Mouse (Mus musculus) layer of hippocampus, adult 2 months (tissue): ENCODE measurements around the gene Nfe2l2. TPM values are rescaled to one million over a fixed set of nuclear protein-coding genes. Genes with fewer than 3 reads are reported as not detected.
"Not testable (repeated sequence)": the region's sequence is repeated elsewhere in the genome, so short reads cannot be mapped to it uniquely, and the experiment has no call there.

Source experiments
- DNase-seq, 2 experiments: peaks; one replicate each; pipeline ENCODE4 v3.0.0; 2022; ENCODE audit warnings: low spot score in 2 of 2
- H3K27ac ChIP-seq: fragments of 200-600 bp; 2 replicates; pipeline ENCODE4 v1.8.1; 2022
- H3K4me3 ChIP-seq: fragments of 200-600 bp; 2 replicates; pipeline ENCODE4 v1.8.1; 2022; ENCODE audit warnings: mild to moderate bottlenecking
- CTCF ChIP-seq: fragments of 200-600 bp; conservative IDR thresholded peaks from 2 replicates; pipeline ENCODE4 v1.8.1; 2022; ENCODE audit warnings: antibody characterized with exemption, mild to moderate bottlenecking, moderate library complexity
- total RNA-seq, 2 experiments: library from RNA; stranded (reverse); gene quantifications; 2 replicates each; pipeline ENCODE4 v1.2.3; 2021

The Nfe2l2 gene
- total RNA-seq, 2 experiments from 2014 or later = 12.6 to 13.6 TPM

- TF ChIP-seq CTCF = no peak
- Histone ChIP-seq H3K4me3 (peak overlapping the region; percentile 74), H3K27ac (peak overlapping the region; percentile 93)
- DNase-seq = peak; percentile 65 to 70
Observed at GRCm38 (mm10) chr2:75703375-75704181, 863 bp downstream of the Nfe2l2 start.

- DNase-seq = no peak
- TF ChIP-seq CTCF = no peak
- Histone ChIP-seq H3K27ac (peak overlapping the region; percentile 93), H3K4me3 (peak overlapping the region; percentile 74; the same call in 1 of the 2 replicates)
Observed at GRCm38 (mm10) chr2:75702588-75702976, 1.9 kb downstream of the Nfe2l2 start.

- peak overlapping the region; percentile 93; the same call in 1 of the 2 replicates for H3K27ac ChIP-seq
- no peak for DNase-seq
- no peak for TF ChIP-seq CTCF
- H3K4me3 ChIP-seq = peak overlapping the region; percentile 74; the same call in 1 of the 2 replicates
Observed at GRCm38 (mm10) chr2:75701822-75702587, 2.4 kb downstream of the Nfe2l2 start.

- Histone ChIP-seq H3K27ac (no peak overlapping the region), H3K4me3 (no peak overlapping the region)
- no peak for DNase-seq
- TF ChIP-seq CTCF = no peak
Observed at GRCm38 (mm10) chr2:75701207-75701606, 3.2 kb downstream of the Nfe2l2 start.

GRCm38 (mm10) chr2:75700543-75700942, 3.9 kb downstream of the Nfe2l2 start:
- no peak for DNase-seq
- TF ChIP-seq CTCF = no peak
- H3K4me3 ChIP-seq = no peak overlapping the region
- H3K27ac ChIP-seq = no peak overlapping the region

- no peak for TF ChIP-seq CTCF
- no peak overlapping the region for H3K4me3 ChIP-seq
- no peak overlapping the region for H3K27ac ChIP-seq
- no peak for DNase-seq
Observed at GRCm38 (mm10) chr2:75698874-75699273, 5.6 kb downstream of the Nfe2l2 start.

- no peak for TF ChIP-seq CTCF
- Histone ChIP-seq H3K4me3 (no peak overlapping the region), H3K27ac (no peak overlapping the region)
- DNase-seq = no peak
Observed at GRCm38 (mm10) chr2:75698007-75698406, 6.4 kb downstream of the Nfe2l2 start.

- TF ChIP-seq CTCF = no peak
- no peak overlapping the region for H3K27ac ChIP-seq
- no peak for DNase-seq
Observed at GRCm38 (mm10) chr2:75697222-75697621, 7.2 kb downstream of the Nfe2l2 start.

GRCm38 (mm10) chr2:75696371-75696770, 8.1 kb downstream of the Nfe2l2 start:
- DNase-seq = no peak
- H3K27ac ChIP-seq = peak overlapping the region; percentile 32; the same call in 1 of the 2 replicates
- no peak overlapping the region for H3K4me3 ChIP-seq
- no peak for TF ChIP-seq CTCF

More at GRCm38 (mm10) chr2:75697222-75697621, 7.2 kb downstream of the Nfe2l2 start:
- H3K4me3 ChIP-seq = no peak overlapping the region

- no peak for TF ChIP-seq CTCF
- no peak for DNase-seq
- H3K4me3 ChIP-seq = no peak overlapping the region
- H3K27ac ChIP-seq = no peak overlapping the region; the same call in 1 of the 2 replicates
Observed at GRCm38 (mm10) chr2:75695676-75696350, 8.6 kb downstream of the Nfe2l2 start.

- not testable (repeated sequence) for DNase-seq, H3K27ac ChIP-seq, H3K4me3 ChIP-seq
Observed at GRCm38 (mm10) chr2:75694926-75695325, 9.5 kb downstream of the Nfe2l2 start.

- H3K27ac ChIP-seq = no peak overlapping the region
- TF ChIP-seq CTCF = no peak
- no peak overlapping the region for H3K4me3 ChIP-seq
- no peak for DNase-seq
Observed at GRCm38 (mm10) chr2:75692369-75692768, 12.1 kb downstream of the Nfe2l2 start.

GRCm38 (mm10) chr2:75691316-75691715, 13.1 kb downstream of the Nfe2l2 start:
- Histone ChIP-seq H3K27ac (no peak overlapping the region), H3K4me3 (no peak overlapping the region)
- no peak for TF ChIP-seq CTCF
- no peak for DNase-seq
